Mouse (Mus musculus) adipose tissue, adult 10 weeks (tissue): Measurements from ENCODE around the gene Afg1l. TPM values are rescaled to one million over a fixed set of nuclear protein-coding genes. Genes with fewer than 3 reads are reported as not detected.

ENCODE experiments used
- polyA plus RNA-seq: library from polyadenylated mRNA; stranded (reverse); fragments of 350-450 nt; fragmentation: Illumina TruSeq; extraction: RNeasy Lipid Tissue Mini Kit (QIAGEN cat#74804); gene quantifications from one replicate; pipeline ENCODE4 v1.2.3, GENCODE M21; 2014; ENCODE audit warnings: low read depth, low replicate concordance

Gene Afg1l
- polyA plus RNA-seq, result 8.2 TPM

DNA sequence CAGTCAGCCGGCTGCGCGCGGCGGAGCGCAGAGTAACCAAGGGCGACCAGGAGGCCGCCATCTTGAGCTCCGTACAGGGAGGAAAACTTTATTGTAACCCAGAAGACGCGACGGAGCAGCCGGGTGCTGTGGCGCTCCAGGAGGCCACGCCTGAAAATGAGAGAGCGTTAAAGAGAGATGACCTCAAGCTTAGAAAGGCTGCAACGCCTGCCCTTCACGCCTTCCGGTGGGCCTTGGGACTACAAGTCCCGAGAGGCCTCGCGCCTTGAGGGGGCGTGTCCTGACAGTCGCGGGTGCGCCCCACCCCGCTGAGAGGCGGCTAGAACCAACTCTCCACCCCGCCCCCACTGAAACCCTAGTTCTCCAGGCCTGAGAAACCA is at the start of gene Afg1l:
Gene Afg1l (minus strand): TSS at position 225 of the 380 bp plus-strand sequence.

DNA sequence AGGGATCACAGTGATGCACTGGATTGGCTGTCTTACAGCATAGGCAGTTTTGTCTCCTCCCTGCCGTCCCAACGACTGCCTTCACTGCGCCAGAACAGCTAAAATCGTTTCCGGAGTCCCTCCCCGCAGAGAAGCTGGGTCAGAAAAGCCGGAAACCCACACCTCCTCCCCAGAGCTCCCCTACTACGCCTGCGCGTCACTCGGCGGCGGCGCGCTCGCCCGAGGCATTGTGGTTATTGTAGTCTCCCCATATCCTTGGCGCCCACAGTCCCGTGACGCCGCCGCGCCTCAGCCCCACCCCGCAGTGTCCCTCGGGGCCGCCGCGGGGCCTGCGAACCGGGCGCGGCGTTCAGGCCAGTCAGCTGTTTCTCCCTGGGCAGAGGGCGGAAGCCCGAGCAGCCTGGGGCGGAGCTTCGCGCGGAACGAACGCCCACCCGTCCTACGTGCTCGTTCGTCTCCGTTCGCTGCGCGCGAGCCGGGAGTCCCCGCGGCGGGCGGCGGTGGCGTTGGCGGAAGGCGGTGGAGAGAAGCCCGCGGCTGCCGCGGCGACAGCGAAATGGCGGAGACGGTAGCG is 23.5 kb upstream of the Afg1l start, which contains the start of gene Snx3:
Gene Snx3 (plus strand): TSS at position 256 of the 574 bp plus-strand sequence.

DNA sequence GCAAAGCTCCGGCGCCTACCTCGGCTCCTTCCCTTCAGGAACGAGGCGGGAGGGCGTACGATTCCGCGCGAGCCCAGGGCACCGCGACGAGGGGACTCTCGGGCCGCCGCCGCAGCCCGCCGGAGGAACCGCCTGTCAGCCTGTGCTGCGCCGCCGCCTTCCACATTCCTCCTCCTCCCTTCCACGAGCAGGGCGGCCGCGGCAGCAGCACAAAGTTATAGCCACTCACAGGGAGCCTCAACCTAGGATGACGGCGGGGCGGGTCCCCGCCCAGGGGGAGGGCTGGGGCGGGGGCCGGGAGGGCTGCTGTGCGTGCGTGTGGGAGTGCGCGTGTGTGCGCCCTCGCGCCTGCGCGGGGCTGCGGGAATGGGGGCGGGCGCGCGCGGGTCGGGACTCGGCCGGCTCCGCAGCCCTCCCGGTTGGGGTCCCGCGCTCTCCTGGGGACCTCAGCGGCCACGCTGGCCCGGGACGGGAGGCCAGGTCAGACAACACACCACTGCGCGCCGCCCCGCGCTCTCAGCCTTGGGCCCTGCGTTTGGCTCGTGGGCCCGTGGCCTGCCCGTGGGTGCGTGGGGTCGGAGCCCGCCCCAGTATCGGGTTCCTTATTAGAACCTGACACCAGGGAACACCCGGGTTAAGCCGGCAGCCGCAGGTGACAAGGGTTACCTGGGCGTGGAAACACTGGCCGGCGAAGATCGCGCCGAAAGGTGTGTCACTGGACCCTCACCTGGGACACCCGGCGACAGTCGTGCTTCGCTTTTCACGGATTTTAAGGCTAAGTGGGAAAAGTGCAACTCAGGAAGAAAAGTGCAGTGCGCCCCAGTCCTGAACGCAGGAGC is 201.6 kb downstream of the Afg1l start, which contains the start of gene Foxo3:
Gene Foxo3 (minus strand): TSS at position 249 of the 839 bp plus-strand sequence.

Other genes with a start within 250 kb of the Afg1l start
- gene Foxo3, start 201.8 kb downstream of the Afg1l start, polyA plus RNA-seq, result 25.0 TPM
- gene Snx3, start 23.5 kb upstream of the Afg1l start, polyA plus RNA-seq, result 149 TPM
- gene Nr2e1, start 105.1 kb upstream of the Afg1l start, polyA plus RNA-seq, result not detected
- gene Ostm1, start 105.3 kb upstream of the Afg1l start, polyA plus RNA-seq, result 31.4 TPM